Mouse (Mus musculus): ENCODE data around the gene Car10. TPM values are rescaled to one million over a fixed set of nuclear protein-coding genes. Genes with fewer than 3 reads are reported as not detected.
"Not testable (repeated sequence)": the region's sequence is repeated elsewhere in the genome, so short reads cannot be mapped to it uniquely, and the experiment has no call there.

Car10 gene
- polyA plus RNA-seq, 1 experiment from 2014 or later: 0.13 TPM

GRCm38 (mm10) chr11:93337756-93338155, 239.9 kb downstream of the Car10 start:
- no peak overlapping the region for H3K4me2 ChIP-seq (ENCODE audit: low read depth, low read length)
- no peaks in the 10 kb centered on the region for H3K9me3 ChIP-seq (replicated peaks; ENCODE audit: control insufficient read depth, low read length)
- ATAC-seq (ENCODE audit: insufficient read depth, low FRiP score): no peak
- no peak overlapping the region for H3K4me3 ChIP-seq (replicated peaks; ENCODE audit: low read length)
- no peak overlapping the region for H3K27ac ChIP-seq (ENCODE audit: low read length)
- H3K9ac ChIP-seq (ENCODE audit: low read length): no peak overlapping the region
- H3K36me3 ChIP-seq (ENCODE audit: control insufficient read depth, insufficient read depth, low read length): no peaks in the 10 kb centered on the region
- 70% methylated on average over 3 of the region's 3 CpGs for WGBS
- no peaks in the 10 kb centered on the region for H3K27me3 ChIP-seq (ENCODE audit: control insufficient read depth, insufficient read depth, low read length)
- no peaks in the 10 kb centered on the region for H3K4me1 ChIP-seq (ENCODE audit: control insufficient read depth, insufficient read depth, low read length)

GRCm38 (mm10) chr11:93343961-93344360, 246.1 kb downstream of the Car10 start:
- Histone ChIP-seq H3K9ac (ENCODE audit: low read length) (no peak overlapping the region), H3K4me2 (ENCODE audit: low read depth, low read length) (no peak overlapping the region), H3K27me3 (ENCODE audit: control insufficient read depth, insufficient read depth, low read length) (no peaks in the 10 kb centered on the region), H3K36me3 (ENCODE audit: control insufficient read depth, insufficient read depth, low read length) (no peaks in the 10 kb centered on the region), H3K27ac (ENCODE audit: low read length) (no peak overlapping the region), H3K4me1 (ENCODE audit: control insufficient read depth, insufficient read depth, low read length) (no peaks in the 10 kb centered on the region), H3K9me3 (replicated peaks; ENCODE audit: control insufficient read depth, low read length) (no peaks in the 10 kb centered on the region), H3K4me3 (replicated peaks; ENCODE audit: low read length) (no peak overlapping the region)
- 78% methylated on average over 3 of the region's 3 CpGs for WGBS
- no peak for ATAC-seq (ENCODE audit: insufficient read depth, low FRiP score)

- no peak for ATAC-seq (ENCODE audit: insufficient read depth, low FRiP score)
- Histone ChIP-seq H3K4me1 (ENCODE audit: control insufficient read depth, insufficient read depth, low read length) (no peaks in the 10 kb centered on the region), H3K9ac (ENCODE audit: low read length) (no peak overlapping the region), H3K4me2 (ENCODE audit: low read depth, low read length) (no peak overlapping the region), H3K27me3 (ENCODE audit: control insufficient read depth, insufficient read depth, low read length) (no peaks in the 10 kb centered on the region), H3K4me3 (replicated peaks; ENCODE audit: low read length) (no peak overlapping the region), H3K36me3 (ENCODE audit: control insufficient read depth, insufficient read depth, low read length) (no peaks in the 10 kb centered on the region), H3K27ac (ENCODE audit: low read length) (no peak overlapping the region), H3K9me3 (replicated peaks; ENCODE audit: control insufficient read depth, low read length) (no peaks in the 10 kb centered on the region)
- 68% methylated on average over 3 of the region's 3 CpGs for WGBS
Measured at GRCm38 (mm10) chr11:93344869-93345268, 247.0 kb downstream of the Car10 start.

GRCm38 (mm10) chr11:93361576-93361975, 263.7 kb downstream of the Car10 start:
- Histone ChIP-seq H3K27ac (ENCODE audit: low read length) (no peak overlapping the region), H3K4me3 (replicated peaks; ENCODE audit: low read length) (no peak overlapping the region), H3K4me1 (ENCODE audit: control insufficient read depth, insufficient read depth, low read length) (no peaks in the 10 kb centered on the region), H3K4me2 (ENCODE audit: low read depth, low read length) (no peak overlapping the region), H3K9ac (ENCODE audit: low read length) (no peak overlapping the region), H3K36me3 (ENCODE audit: control insufficient read depth, insufficient read depth, low read length) (no peaks in the 10 kb centered on the region), H3K9me3 (replicated peaks; ENCODE audit: control insufficient read depth, low read length) (no peaks in the 10 kb centered on the region), H3K27me3 (ENCODE audit: control insufficient read depth, insufficient read depth, low read length) (no peaks in the 10 kb centered on the region)
- WGBS: 65% methylated on average over 2 of the region's 2 CpGs
- ATAC-seq (ENCODE audit: insufficient read depth, low FRiP score): no peak

GRCm38 (mm10) chr11:93364171-93364570, 266.3 kb downstream of the Car10 start:
- Histone ChIP-seq H3K36me3 (ENCODE audit: control insufficient read depth, insufficient read depth, low read length) (no peaks in the 10 kb centered on the region), H3K9ac (ENCODE audit: low read length) (no peak overlapping the region), H3K4me3 (replicated peaks; ENCODE audit: low read length) (no peak overlapping the region), H3K4me1 (ENCODE audit: control insufficient read depth, insufficient read depth, low read length) (no peaks in the 10 kb centered on the region), H3K9me3 (replicated peaks; ENCODE audit: control insufficient read depth, low read length) (no peaks in the 10 kb centered on the region), H3K4me2 (ENCODE audit: low read depth, low read length) (no peak overlapping the region), H3K27me3 (ENCODE audit: control insufficient read depth, insufficient read depth, low read length) (no peaks in the 10 kb centered on the region), H3K27ac (ENCODE audit: low read length) (no peak overlapping the region)
- no peak for ATAC-seq (ENCODE audit: insufficient read depth, low FRiP score)

- H3K4me1 ChIP-seq (ENCODE audit: control insufficient read depth, insufficient read depth, low read length): no peaks in the 10 kb centered on the region
- no peak for ATAC-seq (ENCODE audit: insufficient read depth, low FRiP score)
- no peak overlapping the region for H3K4me2 ChIP-seq (ENCODE audit: low read depth, low read length)
- no peaks in the 10 kb centered on the region for H3K36me3 ChIP-seq (ENCODE audit: control insufficient read depth, insufficient read depth, low read length)
- 63% methylated on average over 4 of the region's 4 CpGs for WGBS
- no peak overlapping the region for H3K4me3 ChIP-seq (replicated peaks; ENCODE audit: low read length)
- no peaks in the 10 kb centered on the region for H3K27me3 ChIP-seq (ENCODE audit: control insufficient read depth, insufficient read depth, low read length)
- H3K9ac ChIP-seq (ENCODE audit: low read length): no peak overlapping the region
- no peaks in the 10 kb centered on the region for H3K9me3 ChIP-seq (replicated peaks; ENCODE audit: control insufficient read depth, low read length)
- no peak overlapping the region for H3K27ac ChIP-seq (ENCODE audit: low read length)
Measured at GRCm38 (mm10) chr11:93367244-93367643, 269.4 kb downstream of the Car10 start.

- WGBS: 69% methylated on average over 5 of the region's 5 CpGs
- Histone ChIP-seq H3K27ac (ENCODE audit: low read length) (no peak overlapping the region), H3K27me3 (ENCODE audit: control insufficient read depth, insufficient read depth, low read length) (no peaks in the 10 kb centered on the region), H3K4me1 (ENCODE audit: control insufficient read depth, insufficient read depth, low read length) (no peaks in the 10 kb centered on the region), H3K36me3 (ENCODE audit: control insufficient read depth, insufficient read depth, low read length) (no peaks in the 10 kb centered on the region), H3K9me3 (replicated peaks; ENCODE audit: control insufficient read depth, low read length) (no peaks in the 10 kb centered on the region), H3K9ac (ENCODE audit: low read length) (no peak overlapping the region), H3K4me2 (ENCODE audit: low read depth, low read length) (no peak overlapping the region), H3K4me3 (replicated peaks; ENCODE audit: low read length) (no peak overlapping the region)
- no peak for ATAC-seq (ENCODE audit: insufficient read depth, low FRiP score)
Measured at GRCm38 (mm10) chr11:93367740-93368139, 269.9 kb downstream of the Car10 start.

GRCm38 (mm10) chr11:93373697-93374354, 276.0 kb downstream of the Car10 start:
- H3K4me3 ChIP-seq (replicated peaks; ENCODE audit: low read length): no peak overlapping the region
- no peaks in the 10 kb centered on the region for H3K27me3 ChIP-seq (ENCODE audit: control insufficient read depth, insufficient read depth, low read length)
- H3K9me3 ChIP-seq (replicated peaks; ENCODE audit: control insufficient read depth, low read length): no peaks in the 10 kb centered on the region
- H3K36me3 ChIP-seq (ENCODE audit: control insufficient read depth, insufficient read depth, low read length): no peaks in the 10 kb centered on the region
- WGBS: 79% methylated on average over 4 of the region's 4 CpGs
- H3K4me1 ChIP-seq (ENCODE audit: control insufficient read depth, insufficient read depth, low read length): no peaks in the 10 kb centered on the region
- H3K9ac ChIP-seq (ENCODE audit: low read length): no peak overlapping the region
- no peak overlapping the region for H3K27ac ChIP-seq (ENCODE audit: low read length)
- no peak for ATAC-seq (ENCODE audit: insufficient read depth, low FRiP score)
- H3K4me2 ChIP-seq (ENCODE audit: low read depth, low read length): no peak overlapping the region

GRCm38 (mm10) chr11:93391159-93391558, 293.3 kb downstream of the Car10 start:
- Histone ChIP-seq H3K9ac (ENCODE audit: low read length) (no peak overlapping the region), H3K9me3 (replicated peaks; ENCODE audit: control insufficient read depth, low read length) (no peaks in the 10 kb centered on the region), H3K4me1 (ENCODE audit: control insufficient read depth, insufficient read depth, low read length) (no peaks in the 10 kb centered on the region), H3K27ac (ENCODE audit: low read length) (no peak overlapping the region), H3K4me2 (ENCODE audit: low read depth, low read length) (no peak overlapping the region), H3K4me3 (replicated peaks; ENCODE audit: low read length) (no peak overlapping the region), H3K27me3 (ENCODE audit: control insufficient read depth, insufficient read depth, low read length) (no peaks in the 10 kb centered on the region), H3K36me3 (ENCODE audit: control insufficient read depth, insufficient read depth, low read length) (no peaks in the 10 kb centered on the region)
- ATAC-seq (ENCODE audit: insufficient read depth, low FRiP score): no peak
- WGBS: 77% methylated on average over 4 of the region's 4 CpGs

GRCm38 (mm10) chr11:93393371-93393770, 295.5 kb downstream of the Car10 start:
- not testable (repeated sequence) for H3K9me3 ChIP-seq (replicated peaks; ENCODE audit: control insufficient read depth, low read length); H3K27ac ChIP-seq (ENCODE audit: low read length); H3K9ac ChIP-seq (ENCODE audit: low read length); H3K4me1 ChIP-seq (ENCODE audit: control insufficient read depth, insufficient read depth, low read length); ATAC-seq (ENCODE audit: insufficient read depth, low FRiP score); H3K4me3 ChIP-seq (replicated peaks; ENCODE audit: low read length); H3K27me3 ChIP-seq (ENCODE audit: control insufficient read depth, insufficient read depth, low read length); H3K36me3 ChIP-seq (ENCODE audit: control insufficient read depth, insufficient read depth, low read length); H3K4me2 ChIP-seq (ENCODE audit: low read depth, low read length)

Measured in stomach, embryonic 16.5 days (tissue).